Mouse (Mus musculus) heart, embryonic 14.5 days (tissue): ENCODE measurements at regions not wholly inside any gene's neighbourhood (a gene's known extent, or its start where the extent isn't known, plus 50 kb on each side); places are given as distances from the start of the nearest gene placed in this dataset.

Experiments
- ATAC-seq: fragments of 200-750 bp; cut with Nextera tagmentation; 2 replicates; pipeline ENCODE4 v1.8.0; 2017; ENCODE audit warnings: low read depth, moderate TSS enrichment; ENCODE audit not compliant: insufficient number of reproducible peaks, insufficient read depth, low FRiP score
- H3K27ac ChIP-seq, 2 experiments: fragments of 200-500 bp in 1 of 2; fragments of 300-500 bp in 1 of 2; sonication (generic) in 1 of 2; replicated peaks in 1 of 2; 2 replicates each; pipeline ENCODE4 v1.5.1; 2012 to 2014; ENCODE audit warnings: low read depth in 2 of 2, low read length in 2 of 2, control low read depth in 1 of 2, mild to moderate bottlenecking in 1 of 2, mixed read lengths in 1 of 2; ENCODE audit not compliant: control insufficient read depth in 1 of 2, insufficient read depth in 1 of 2
- H3K27me3 ChIP-seq: fragments of 300-500 bp; sonication (generic); 2 replicates; pipeline ENCODE4 v1.6.1; 2014; ENCODE audit warnings: mild to moderate bottlenecking, low read length, control low read depth; ENCODE audit not compliant: control insufficient read depth, insufficient read depth
- H3K36me3 ChIP-seq: fragments of 300-500 bp; sonication (generic); 2 replicates; pipeline ENCODE4 v1.6.1; 2014; ENCODE audit warnings: mild to moderate bottlenecking, control low read depth, low read length, mixed read lengths; ENCODE audit not compliant: control insufficient read depth, insufficient read depth
- H3K4me1 ChIP-seq, 2 experiments: fragments of 200-500 bp in 1 of 2; fragments of 300-500 bp in 1 of 2; sonication (generic) in 1 of 2; 2 replicates each; pipeline ENCODE4 v1.6.1; 2012 to 2014; ENCODE audit warnings: low read length in 2 of 2, control low read depth in 1 of 2, mixed read lengths in 1 of 2; ENCODE audit not compliant: control insufficient read depth in 2 of 2, insufficient read depth in 2 of 2
- H3K4me2 ChIP-seq: fragments of 300-500 bp; sonication (generic); 2 replicates; pipeline ENCODE4 v1.6.1; 2014; ENCODE audit warnings: mild to moderate bottlenecking, low read length
- H3K4me3 ChIP-seq, 2 experiments: fragments of 200-500 bp in 1 of 2; fragments of 300-500 bp in 1 of 2; sonication (generic) in 1 of 2; 2 replicates each; pipeline ENCODE4 v1.5.1; 2012 to 2014; ENCODE audit warnings: low read length in 2 of 2, mild to moderate bottlenecking in 2 of 2, control low read depth in 1 of 2, low read depth in 1 of 2, moderate library complexity in 1 of 2; ENCODE audit not compliant: control insufficient read depth in 1 of 2, insufficient read depth in 1 of 2
- H3K9ac ChIP-seq: fragments of 300-500 bp; sonication (generic); 2 replicates; pipeline ENCODE4 v1.6.1; 2014; ENCODE audit warnings: mild to moderate bottlenecking, low read length
- H3K9me3 ChIP-seq: fragments of 300-500 bp; sonication (generic); 2 replicates; pipeline ENCODE4 v1.6.1; 2016; ENCODE audit warnings: low read length, control low read depth; ENCODE audit not compliant: control insufficient read depth
- WGBS: fragments of 180-500 bp; shearing (Covaris S2); extraction: QIAGEN DNeasy Blood & Tissue Kit; methylation state at CpG from one replicate; pipeline ENCODE4 v1.1.7; 2014; 5-methylcytosine and 5-hydroxymethylcytosine counted together

DNA sequence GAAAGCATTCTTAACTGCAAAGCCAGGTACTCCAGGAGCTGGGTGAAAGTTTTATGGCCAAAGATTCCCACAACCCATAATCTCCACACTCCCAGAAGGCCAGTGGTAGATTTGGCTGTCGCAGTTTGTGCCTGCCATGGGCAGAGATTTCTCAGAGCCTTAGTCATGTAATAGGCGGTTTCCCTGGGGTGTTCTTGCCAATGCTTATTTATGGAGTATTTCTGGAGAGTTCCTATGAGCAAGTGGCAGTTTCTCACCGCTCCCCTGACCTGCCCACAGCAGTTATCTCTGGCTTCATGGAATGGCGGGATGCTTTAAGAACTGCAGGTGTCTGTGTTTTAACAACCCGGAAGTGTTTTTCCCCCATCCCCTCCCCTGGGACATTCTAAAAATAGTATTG, 179.8 kb downstream of the 4933412E24Rik start:
- Histone ChIP-seq H3K4me2 (no peak overlapping the region), H3K36me3 (no peaks in the 10 kb centered on the region), H3K4me1 (no peaks in the 10 kb centered on the region; a peak in 1 of 4 replicates), H3K9ac (no peak overlapping the region), H3K4me3 (no peak overlapping the region), H3K27me3 (no peaks in the 10 kb centered on the region), H3K27ac (no peak overlapping the region), H3K9me3 (no peaks in the 10 kb centered on the region)
- ATAC-seq, result no peak
- WGBS, result 58% methylated on average over 5 of the region's 5 CpGs

DNA sequence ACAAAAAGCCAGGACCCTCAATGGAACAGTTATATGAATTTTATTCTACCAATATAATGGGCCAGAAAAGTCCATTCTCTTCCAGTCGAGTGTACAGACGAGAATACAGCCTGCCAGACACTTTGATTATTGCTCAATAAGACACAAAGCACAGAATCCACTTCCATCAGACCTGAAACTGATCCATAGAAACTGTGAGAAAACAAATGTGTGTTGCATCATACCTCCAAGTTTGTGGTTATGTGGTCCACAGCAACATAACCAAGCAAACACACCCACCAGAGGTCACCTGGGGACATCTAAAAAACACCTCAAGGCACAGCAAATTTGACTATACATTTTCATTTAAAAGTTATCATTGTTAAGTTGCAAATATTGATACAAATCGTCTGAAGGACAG, 183.2 kb downstream of the 4933412E24Rik start:
- 79% methylated on average over 3 of the region's 3 CpGs for WGBS
- ATAC-seq, result no peak
- no peaks in the 10 kb centered on the region for H3K27me3 ChIP-seq
- H3K36me3 ChIP-seq, result no peaks in the 10 kb centered on the region
- H3K4me2 ChIP-seq, result no peak overlapping the region
- peaks cover 0 to 2% of the 10 kb centered on the region in 2 experiments; a peak in 1 of 4 replicates for H3K4me1 ChIP-seq
- no peak overlapping the region for H3K4me3 ChIP-seq
- no peak overlapping the region for H3K27ac ChIP-seq
- no peak overlapping the region for H3K9ac ChIP-seq
- no peaks in the 10 kb centered on the region for H3K9me3 ChIP-seq

DNA sequence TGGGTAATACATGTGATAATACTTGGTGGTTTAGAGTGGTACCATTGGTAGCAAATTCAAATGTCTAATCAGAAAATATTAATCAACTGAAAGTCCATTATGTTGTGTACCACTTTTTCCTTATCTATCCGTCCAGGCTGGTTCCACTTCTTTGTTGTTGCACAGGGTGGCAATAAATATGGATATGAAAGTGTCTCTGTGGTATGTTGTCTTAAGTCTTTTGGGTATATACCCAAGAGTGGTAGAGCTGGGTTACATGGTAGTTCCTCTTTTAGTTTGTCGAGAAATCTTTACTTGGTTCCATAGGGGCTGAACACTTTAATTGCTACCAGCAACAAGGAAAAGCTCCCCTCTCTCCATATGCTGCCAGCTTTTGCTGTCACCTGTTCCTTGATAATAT, 184.9 kb downstream of the 4933412E24Rik start:
- Histone ChIP-seq H3K4me2 (no peak overlapping the region), H3K36me3 (no peaks in the 10 kb centered on the region), H3K9me3 (no peaks in the 10 kb centered on the region), H3K9ac (no peak overlapping the region), H3K27ac (no peak overlapping the region), H3K4me1 (peaks cover 3 to 12% of the 10 kb centered on the region in 2 experiments; a peak in 3 of 4 replicates), H3K4me3 (no peak overlapping the region), H3K27me3 (no peaks in the 10 kb centered on the region)
- no peak for ATAC-seq
- WGBS, result 78% methylated on average over 2 of the region's 2 CpGs

DNA sequence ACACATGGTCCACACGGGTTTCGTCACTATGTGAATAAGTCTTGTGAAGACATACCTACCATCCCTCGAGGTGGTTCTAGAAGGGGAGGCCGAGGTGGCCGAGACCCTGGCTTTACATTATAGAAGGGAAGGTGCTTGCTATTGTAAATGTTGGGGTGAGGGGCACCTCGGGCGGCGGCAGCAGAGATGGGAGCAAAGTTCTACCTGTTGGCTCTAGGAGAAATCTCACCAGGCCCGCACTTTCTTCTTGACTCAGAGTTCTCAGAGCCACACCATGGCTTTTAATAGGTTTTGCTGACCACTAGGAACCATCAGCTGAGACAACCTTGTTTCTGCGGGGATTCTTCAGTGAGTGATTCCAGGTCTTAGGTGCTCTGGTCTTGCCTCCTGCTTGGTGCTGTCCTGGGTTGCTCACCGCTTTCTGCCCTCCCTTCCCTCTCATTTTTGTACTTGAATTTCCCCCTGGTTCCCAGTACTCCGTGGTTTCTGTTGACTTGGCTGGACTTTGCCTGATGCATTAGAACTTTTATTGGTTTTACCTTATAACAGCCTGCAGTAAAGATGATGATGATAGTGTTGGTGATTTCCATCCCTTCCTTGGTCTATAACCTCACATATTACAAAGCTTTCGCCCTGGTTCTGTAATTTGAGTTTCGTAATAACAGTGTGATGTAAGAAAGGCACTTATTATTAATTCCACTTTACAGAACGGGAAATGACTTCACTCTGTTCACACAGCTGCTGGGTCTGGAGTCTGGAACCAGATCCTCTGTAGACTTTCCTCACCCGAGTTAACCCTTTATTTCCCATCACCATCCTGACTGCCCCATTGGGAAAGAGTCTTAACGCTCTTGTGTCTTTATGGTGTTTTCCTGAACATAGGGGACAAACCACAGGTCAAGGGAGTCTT, 185.6 kb downstream of the 4933412E24Rik start:
- Histone ChIP-seq H3K4me3 (no peak overlapping the region), H3K9me3 (no peaks in the 10 kb centered on the region), H3K4me1 (peaks cover 8 to 18% of the 10 kb centered on the region in 2 experiments), H3K36me3 (no peaks in the 10 kb centered on the region), H3K27me3 (no peaks in the 10 kb centered on the region), H3K4me2 (no peak overlapping the region), H3K27ac (no peak overlapping the region), H3K9ac (no peak overlapping the region)
- 76% methylated on average over 17 of the region's 17 CpGs for WGBS
- no peak for ATAC-seq

DNA sequence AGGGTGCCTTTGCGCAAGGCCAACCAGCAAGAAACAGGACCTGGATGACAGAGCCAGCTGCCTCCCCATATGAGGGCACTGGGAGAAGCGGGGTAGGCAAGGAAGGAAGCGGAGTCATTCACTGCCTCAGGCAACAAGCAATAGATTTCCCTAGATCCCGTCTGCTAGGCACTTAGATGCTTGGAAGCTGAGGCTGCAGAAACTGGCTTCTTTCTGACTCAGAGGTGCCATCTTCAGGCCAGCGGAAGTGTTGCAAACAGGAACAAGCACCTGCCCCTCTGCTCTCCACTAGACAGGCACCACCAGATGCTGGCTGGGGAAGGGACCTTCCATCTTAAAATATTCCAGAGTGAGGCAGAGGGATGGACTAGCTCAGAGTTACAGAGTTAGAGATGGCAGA, 188.0 kb downstream of the 4933412E24Rik start:
- Histone ChIP-seq H3K36me3 (no peaks in the 10 kb centered on the region), H3K9me3 (no peaks in the 10 kb centered on the region), H3K4me1 (peaks cover 13 to 26% of the 10 kb centered on the region in 2 experiments), H3K4me3 (no peak overlapping the region), H3K4me2 (0 out of 2 replicates have a peak overlapping the region, but pooled peaks have one; percentile 12), H3K27me3 (no peaks in the 10 kb centered on the region), H3K9ac (no peak overlapping the region), H3K27ac (no peak overlapping the region)
- no peak for ATAC-seq
- WGBS, result 25% methylated on average over 5 of the region's 5 CpGs

DNA sequence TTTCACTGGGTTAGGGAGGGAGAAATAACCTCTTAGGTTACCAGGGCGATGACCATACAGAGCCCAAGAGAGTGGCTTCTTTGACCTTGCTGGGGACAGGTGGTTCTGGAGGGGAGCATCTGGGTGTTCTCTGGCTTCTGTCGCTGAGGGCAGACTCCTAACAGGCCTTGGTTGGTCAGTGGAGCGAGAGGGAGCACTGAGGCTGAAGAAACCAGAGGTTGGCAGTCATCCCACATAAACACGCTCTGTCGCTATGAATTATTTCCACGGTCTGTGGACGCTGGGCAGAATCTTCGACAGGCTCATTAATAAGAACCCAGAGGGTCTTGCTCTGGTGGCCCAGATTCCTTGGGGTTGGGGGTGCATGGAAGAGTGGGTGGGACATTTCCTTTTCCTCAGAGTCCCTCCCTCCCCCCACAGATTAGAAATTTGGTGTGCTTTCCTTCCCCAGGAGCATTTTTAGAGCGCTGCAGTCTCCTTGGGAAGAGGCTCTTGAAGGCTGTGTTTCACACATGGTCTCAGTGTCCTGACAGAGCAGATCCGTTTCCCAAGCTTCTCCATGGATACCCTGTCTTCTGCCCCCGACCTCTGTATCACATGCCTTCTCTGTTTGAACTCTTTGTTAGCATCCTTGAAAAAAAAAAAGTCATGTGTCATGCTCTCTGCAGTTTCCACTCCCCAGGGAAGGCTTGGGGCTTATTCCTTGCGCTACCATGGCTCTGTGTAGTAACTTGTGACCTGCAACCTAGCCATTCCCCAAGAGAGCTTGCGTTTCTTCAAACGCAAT, 190.1 kb downstream of the 4933412E24Rik start:
- no peak for ATAC-seq
- no peaks in the 10 kb centered on the region for H3K9me3 ChIP-seq
- H3K4me2 ChIP-seq, result no peak overlapping the region
- H3K27me3 ChIP-seq, result no peaks in the 10 kb centered on the region
- H3K27ac ChIP-seq, result no peak overlapping the region
- H3K36me3 ChIP-seq, result no peaks in the 10 kb centered on the region
- WGBS, result 64% methylated on average over 14 of the region's 14 CpGs
- no peak overlapping the region for H3K9ac ChIP-seq
- no peak overlapping the region for H3K4me3 ChIP-seq
- peaks cover 21 to 34% of the 10 kb centered on the region in 2 experiments for H3K4me1 ChIP-seq

DNA sequence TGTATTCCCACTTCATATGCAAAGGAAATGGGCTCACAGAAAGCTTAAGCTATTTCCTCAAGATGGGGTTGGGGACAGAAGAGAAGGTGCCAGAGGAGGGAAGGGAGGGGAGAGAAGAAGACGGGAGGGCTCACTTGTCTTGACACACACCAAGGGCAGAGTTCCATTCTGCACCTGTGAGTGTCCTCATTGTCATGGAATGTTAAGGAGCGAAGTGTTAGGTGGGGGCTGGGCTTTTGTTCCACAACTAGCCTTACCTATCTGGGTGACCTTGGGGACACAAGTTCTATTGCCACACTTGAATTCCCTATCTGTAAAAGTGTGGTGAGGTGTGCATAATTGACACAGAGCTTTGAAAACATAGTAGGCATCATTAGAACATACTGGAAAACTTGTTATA, 192.5 kb downstream of the 4933412E24Rik start:
- Histone ChIP-seq H3K27ac (peak overlapping the region in 1 of 2 experiments; percentile 44; a peak in 1 of 4 replicates), H3K4me1 (peaks cover 21 to 34% of the 10 kb centered on the region in 2 experiments), H3K9me3 (no peaks in the 10 kb centered on the region), H3K27me3 (no peaks in the 10 kb centered on the region), H3K9ac (no peak overlapping the region), H3K36me3 (no peaks in the 10 kb centered on the region), H3K4me3 (no peak overlapping the region), H3K4me2 (no peak overlapping the region)
- no peak for ATAC-seq
- 34% methylated on average over 2 of the region's 2 CpGs for WGBS
